Mouse (Mus musculus) left cerebral cortex, adult 6 months (tissue): ENCODE data around the gene Magea6. TPM values are rescaled to one million over a fixed set of nuclear protein-coding genes. Genes with fewer than 3 reads are reported as not detected.

Source experiments
- long read RNA-seq, 2 experiments: library from polyadenylated mRNA; unstranded; transcript quantifications; one replicate each; pipeline ENCODE4 v2.0.0; 2019 to 2020
- polyA plus RNA-seq: library from polyadenylated mRNA; unstranded; fragments of <200 nt; fragmentation: Nextera tagmentation; gene quantifications from 2 replicates; pipeline ENCODE4 v1.2.3, GENCODE M21; 2021

Gene Magea6
- polyA plus RNA-seq = not detected in 2 replicates
- long read RNA-seq, experiment 1 = 0 reads
- long read RNA-seq, experiment 2 = 0 reads

GRCm38 (mm10) chrX:154935887-154936286 lies at the start of gene Magea6:
Gene Magea6 (minus strand): TSS chrX:154935987.

GRCm38 (mm10) chrX:154949405-154949804 lies 13.6 kb upstream of the Magea6 start, which contains the start of gene Magea3:
Gene Magea3 (minus strand): TSS chrX:154949505.

GRCm38 (mm10) chrX:154890167-154890566 lies 45.6 kb downstream of the Magea6 start, which contains the start of gene Cldn34b1:
Gene Cldn34b1 (minus strand): TSS chrX:154890267.

Other genes with a start within 250 kb of the Magea6 start
- gene Cldn34b1, start 45.7 kb downstream of the Magea6 start, polyA plus RNA-seq = not detected in 2 replicates
- not detected in 2 replicates for gene Magea3, start 13.5 kb upstream of the Magea6 start, polyA plus RNA-seq
- gene Magea8, start 59.9 kb upstream of the Magea6 start, polyA plus RNA-seq = not detected in 2 replicates
- gene Magea5, start 127.2 kb upstream of the Magea6 start, polyA plus RNA-seq = not detected in 2 replicates
- not detected in 2 replicates for gene Magea1, start 153.8 kb upstream of the Magea6 start, polyA plus RNA-seq
- not detected in 2 replicates for gene Magea2, start 157.7 kb upstream of the Magea6 start, polyA plus RNA-seq
- gene Cldn34b2, start 192.4 kb upstream of the Magea6 start, polyA plus RNA-seq = not detected in 2 replicates